Mouse (Mus musculus): ENCODE data around the gene Fam126b. TPM values are rescaled to one million over a fixed set of nuclear protein-coding genes. Genes with fewer than 3 reads are reported as not detected.
A peak's percentile ranks its signal among the peaks of the same experiment; 100 is the strongest.

Fam126b gene
- polyA plus RNA-seq, 1 experiment from 2014 or later: 7.5 TPM

DNA sequence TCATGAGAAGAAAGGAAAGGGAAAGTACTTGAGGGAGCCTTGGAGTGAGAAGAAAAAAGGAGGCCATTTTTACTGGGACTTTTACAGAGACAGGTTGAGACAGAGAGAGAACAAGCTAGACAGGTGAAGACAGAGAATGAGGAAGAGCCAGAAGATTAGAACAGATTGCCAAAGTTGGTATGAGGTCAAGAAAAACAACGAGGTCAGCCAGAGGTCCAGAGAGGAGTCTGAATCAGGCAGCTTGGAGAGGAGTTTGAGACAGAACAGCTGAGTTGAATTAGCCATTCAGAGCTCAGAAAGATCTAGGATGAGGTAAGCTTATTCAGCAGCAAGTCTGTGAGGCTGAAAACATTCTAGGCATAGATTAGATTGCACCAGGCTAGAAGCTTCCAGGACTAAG lies 44.7 kb downstream of the Fam126b start:
- 92% methylated on average over 1 of the region's 1 CpGs for WGBS
- TF ChIP-seq CTCF (IDR thresholded peaks at IDR 0.05; ENCODE audit: low read depth): no peak
- DNase-seq (ENCODE audit: low spot score): no peak
- Histone ChIP-seq H3K9me3 (replicated peaks; ENCODE audit: low read length) (no peaks in the 10 kb centered on the region), H3K4me1 (replicated peaks; ENCODE audit: insufficient read depth, low read length) (no peaks in the 10 kb centered on the region), H3K4me2 (ENCODE audit: low read length) (no peak overlapping the region), H3K9ac (ENCODE audit: low read depth, low read length) (no peak overlapping the region), H3K36me3 (ENCODE audit: insufficient read depth, low read length) (peaks cover 22% of the 10 kb centered on the region; the same call in 1 of the 2 replicates), H3K27me3 (ENCODE audit: insufficient read depth, low read length) (no peaks in the 10 kb centered on the region), H3K4me3 (replicated peaks; ENCODE audit: low read depth, low read length) (no peak overlapping the region), H3K27ac (no peak overlapping the region)
- ATAC-seq (replicated peaks; ENCODE audit: low FRiP score, low read depth): no peak

- ATAC-seq (replicated peaks; ENCODE audit: low FRiP score, low read depth) (no peak), DNase-seq (ENCODE audit: low spot score) (no peak)
- no peaks in the 10 kb centered on the region for H3K27me3 ChIP-seq (ENCODE audit: insufficient read depth, low read length)
- no peak overlapping the region for H3K4me2 ChIP-seq (ENCODE audit: low read length)
- peaks cover 14% of the 10 kb centered on the region for H3K9me3 ChIP-seq (replicated peaks; ENCODE audit: low read length)
- no peak overlapping the region for H3K4me3 ChIP-seq (replicated peaks; ENCODE audit: low read depth, low read length)
- no peak for TF ChIP-seq CTCF (IDR thresholded peaks at IDR 0.05; ENCODE audit: low read depth)
- H3K9ac ChIP-seq (ENCODE audit: low read depth, low read length): no peak overlapping the region
- peaks cover 6% of the 10 kb centered on the region; the same call in 1 of the 2 replicates for H3K4me1 ChIP-seq (replicated peaks; ENCODE audit: insufficient read depth, low read length)
- no peak overlapping the region for H3K27ac ChIP-seq
- WGBS: 88% methylated on average over 3 of the region's 3 CpGs
- H3K36me3 ChIP-seq (ENCODE audit: insufficient read depth, low read length): no peaks in the 10 kb centered on the region
Measured at GRCm38 (mm10) chr1:58507249-58507648, 78.9 kb downstream of the Fam126b start.

- ATAC-seq (replicated peaks; ENCODE audit: low FRiP score, low read depth): peak; percentile 99
- TF ChIP-seq CTCF (IDR thresholded peaks at IDR 0.05; ENCODE audit: low read depth): no peak
Measured at GRCm38 (mm10) chr1:58504577-58505254, 81.4 kb downstream of the Fam126b start, which contains the start of gene Orc2. TSS of gene Orc2 (minus strand) at chr1:58505109.

GRCm38 (mm10) chr1:58503793-58504370 lies 82.2 kb downstream of the Fam126b start:
- no peak for TF ChIP-seq CTCF (IDR thresholded peaks at IDR 0.05; ENCODE audit: low read depth)
- peak overlapping the region; percentile 86 for H3K4me3 ChIP-seq (replicated peaks; ENCODE audit: low read depth, low read length)

More at GRCm38 (mm10) chr1:58504577-58505254, 81.4 kb downstream of the Fam126b start, which contains the start of gene Orc2:
- Histone ChIP-seq H3K27ac (peak within 1 kb of the TSS; percentile 85), H3K9me3 (replicated peaks; ENCODE audit: low read length) (peaks cover 14% of the 10 kb centered on the region), H3K36me3 (ENCODE audit: insufficient read depth, low read length) (0 out of 2 replicates have a peak, but pooled peaks cover 3% of the 10 kb centered on the region), H3K4me1 (replicated peaks; ENCODE audit: insufficient read depth, low read length) (peaks cover 6% of the 10 kb centered on the region; the same call in 1 of the 2 replicates), H3K4me2 (ENCODE audit: low read length) (peak within 1 kb of the TSS; percentile 65), H3K9ac (ENCODE audit: low read depth, low read length) (peak within 1 kb of the TSS; percentile 94), H3K27me3 (ENCODE audit: insufficient read depth, low read length) (no peaks in the 10 kb centered on the region), H3K4me3 (replicated peaks; ENCODE audit: low read depth, low read length) (peak within 1 kb of the TSS; percentile 86)
- peak; percentile 98 for DNase-seq (ENCODE audit: low spot score)
- under 1% methylated on average over 64 of the region's 64 CpGs for WGBS

DNA sequence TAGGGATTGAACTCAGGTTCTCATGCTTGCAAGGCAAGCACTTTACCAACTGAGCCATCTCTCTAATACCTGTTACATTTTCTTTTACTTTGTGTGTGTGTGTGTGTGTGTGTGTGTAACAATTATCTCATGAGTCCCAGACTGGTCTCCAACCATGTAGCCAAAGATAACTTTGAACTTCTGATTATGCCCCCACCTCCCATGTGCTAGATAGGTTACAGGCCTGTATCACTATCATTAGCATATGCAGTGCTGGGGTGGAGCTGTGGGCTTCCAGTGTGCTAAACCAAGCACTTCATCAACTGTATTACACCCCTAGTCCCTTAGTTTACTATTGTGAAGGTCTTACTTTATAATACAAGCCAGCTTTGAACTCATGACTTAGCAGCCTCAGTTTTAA lies 83.0 kb downstream of the Fam126b start:
- Histone ChIP-seq H3K4me1 (replicated peaks; ENCODE audit: insufficient read depth, low read length) (peaks cover 6% of the 10 kb centered on the region; the same call in 1 of the 2 replicates), H3K9ac (ENCODE audit: low read depth, low read length) (no peak overlapping the region), H3K4me2 (ENCODE audit: low read length) (no peak overlapping the region), H3K27ac (no peak overlapping the region), H3K27me3 (ENCODE audit: insufficient read depth, low read length) (no peaks in the 10 kb centered on the region), H3K36me3 (ENCODE audit: insufficient read depth, low read length) (0 out of 2 replicates have a peak, but pooled peaks cover 6% of the 10 kb centered on the region), H3K9me3 (replicated peaks; ENCODE audit: low read length) (peaks cover 8% of the 10 kb centered on the region), H3K4me3 (replicated peaks; ENCODE audit: low read depth, low read length) (no peak overlapping the region)
- ATAC-seq (replicated peaks; ENCODE audit: low FRiP score, low read depth) (no peak), DNase-seq (ENCODE audit: low spot score) (no peak)
- no peak for TF ChIP-seq CTCF (IDR thresholded peaks at IDR 0.05; ENCODE audit: low read depth)

More at GRCm38 (mm10) chr1:58503793-58504370, 82.2 kb downstream of the Fam126b start:
- Histone ChIP-seq H3K27ac (peak overlapping the region; percentile 85; the same call in 1 of the 2 replicates), H3K36me3 (ENCODE audit: insufficient read depth, low read length) (0 out of 2 replicates have a peak, but pooled peaks cover 6% of the 10 kb centered on the region), H3K4me2 (ENCODE audit: low read length) (peak overlapping the region; percentile 65), H3K9me3 (replicated peaks; ENCODE audit: low read length) (peaks cover 14% of the 10 kb centered on the region), H3K4me1 (replicated peaks; ENCODE audit: insufficient read depth, low read length) (peaks cover 6% of the 10 kb centered on the region; the same call in 1 of the 2 replicates), H3K9ac (ENCODE audit: low read depth, low read length) (peak overlapping the region; percentile 94), H3K27me3 (ENCODE audit: insufficient read depth, low read length) (no peaks in the 10 kb centered on the region)
- ATAC-seq (replicated peaks; ENCODE audit: low FRiP score, low read depth) (peak; percentile 21; the same call in 1 of the 2 replicates), DNase-seq (ENCODE audit: low spot score) (no peak)
- WGBS: 23% methylated on average over 9 of the region's 9 CpGs

DNA sequence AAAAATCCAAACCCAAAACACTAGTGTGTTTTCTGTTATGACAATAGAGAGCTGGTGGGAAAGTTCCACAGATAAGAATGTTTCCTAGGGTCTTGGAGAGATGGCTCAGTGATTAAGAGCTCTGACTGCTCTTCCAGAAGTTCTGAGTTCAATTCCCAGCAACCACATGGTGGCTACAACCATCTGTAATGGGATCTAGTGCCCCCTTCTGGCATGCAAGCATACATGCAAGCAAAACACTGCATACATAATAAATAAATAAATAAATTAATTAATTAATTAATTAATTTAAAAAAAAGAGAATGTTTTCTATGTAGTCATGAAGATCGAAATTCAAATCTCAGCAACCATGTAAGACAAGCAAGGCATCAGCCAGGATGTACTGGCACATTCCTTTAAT lies 87.4 kb downstream of the Fam126b start:
- Histone ChIP-seq H3K27me3 (ENCODE audit: insufficient read depth, low read length) (no peaks in the 10 kb centered on the region), H3K4me2 (ENCODE audit: low read length) (no peak overlapping the region), H3K36me3 (ENCODE audit: insufficient read depth, low read length) (peaks cover 16% of the 10 kb centered on the region), H3K27ac (no peak overlapping the region), H3K4me1 (replicated peaks; ENCODE audit: insufficient read depth, low read length) (peaks cover 4% of the 10 kb centered on the region; the same call in 1 of the 2 replicates), H3K9me3 (replicated peaks; ENCODE audit: low read length) (no peaks in the 10 kb centered on the region), H3K4me3 (replicated peaks; ENCODE audit: low read depth, low read length) (no peak overlapping the region), H3K9ac (ENCODE audit: low read depth, low read length) (no peak overlapping the region)
- ATAC-seq (replicated peaks; ENCODE audit: low FRiP score, low read depth) (no peak), DNase-seq (ENCODE audit: low spot score) (no peak)
- peak; percentile 21; the same call in 1 of the 2 replicates for TF ChIP-seq CTCF (IDR thresholded peaks at IDR 0.05; ENCODE audit: low read depth)
- WGBS: 93% methylated on average over 1 of the region's 1 CpGs
